Mouse (Mus musculus): ENCODE results near the gene Adamts7. TPM values are rescaled to one million over a fixed set of nuclear protein-coding genes. Genes with fewer than 3 reads are reported as not detected.

Gene Adamts7
- polyA plus RNA-seq, 1 experiment, result 4.6 TPM

DNA sequence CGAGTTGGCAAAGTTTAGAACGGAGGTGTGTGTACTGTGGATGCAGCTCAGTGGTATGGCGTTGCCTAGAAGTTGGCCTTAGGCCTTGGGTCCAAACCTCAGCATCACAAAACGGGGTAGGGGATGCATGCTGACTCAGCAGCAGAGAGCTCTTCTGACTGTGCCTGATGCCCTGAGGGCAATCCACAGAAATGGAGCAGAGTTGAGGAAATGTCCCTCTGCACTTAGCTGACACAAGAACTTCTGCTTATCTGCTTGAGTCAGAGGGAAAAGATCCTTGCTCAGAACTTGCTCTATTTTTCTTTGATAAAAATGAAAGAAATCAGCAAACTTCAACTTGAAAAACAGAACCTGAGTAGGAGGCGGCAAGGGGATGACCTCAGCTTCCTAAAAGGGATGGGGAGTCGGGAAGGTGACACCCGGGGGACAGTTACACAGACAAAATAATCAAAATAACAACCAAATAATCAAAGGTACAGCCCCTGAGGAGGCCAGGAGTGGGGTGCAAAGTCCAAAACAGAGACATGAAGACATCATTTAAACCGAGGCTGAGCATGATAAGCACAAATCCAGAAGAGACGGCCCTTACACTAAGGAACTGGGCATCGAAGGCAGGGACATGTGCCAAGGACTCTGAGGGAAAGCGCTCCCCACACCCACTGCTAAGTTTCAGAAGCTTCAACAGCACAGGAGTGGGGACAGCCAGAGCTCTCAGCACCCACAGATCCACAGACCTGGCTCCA, 53.6 kb downstream of the Adamts7 start:
- Histone ChIP-seq H3K27ac (ENCODE audit: insufficient read depth, low read length) (no peak overlapping the region), H3K36me3 (ENCODE audit: control insufficient read depth, insufficient read depth, low read length) (peaks cover 4% of the 10 kb centered on the region), H3K4me1 (ENCODE audit: control insufficient read depth, insufficient read depth, insufficient read length) (no peaks in the 10 kb centered on the region), H3K27me3 (ENCODE audit: control insufficient read depth, insufficient read depth, low read length) (no peaks in the 10 kb centered on the region), H3K4me3 (ENCODE audit: extremely low read depth, insufficient read depth, insufficient read length) (no peak overlapping the region)
- 84% methylated on average over 11 of the region's 11 CpGs for WGBS
- TF ChIP-seq CTCF (IDR thresholded peaks at IDR 0.05; ENCODE audit: extremely low read depth, insufficient read depth, insufficient read length, insufficient replicate concordance), result no peak
- TF ChIP-seq POLR2A (IDR thresholded peaks at IDR 0.05; ENCODE audit: low read depth, low read length), result no peak
- DNase-seq (ENCODE audit: low read depth in 1 of 2, low spot score in 2 of 2), result no peak

DNA sequence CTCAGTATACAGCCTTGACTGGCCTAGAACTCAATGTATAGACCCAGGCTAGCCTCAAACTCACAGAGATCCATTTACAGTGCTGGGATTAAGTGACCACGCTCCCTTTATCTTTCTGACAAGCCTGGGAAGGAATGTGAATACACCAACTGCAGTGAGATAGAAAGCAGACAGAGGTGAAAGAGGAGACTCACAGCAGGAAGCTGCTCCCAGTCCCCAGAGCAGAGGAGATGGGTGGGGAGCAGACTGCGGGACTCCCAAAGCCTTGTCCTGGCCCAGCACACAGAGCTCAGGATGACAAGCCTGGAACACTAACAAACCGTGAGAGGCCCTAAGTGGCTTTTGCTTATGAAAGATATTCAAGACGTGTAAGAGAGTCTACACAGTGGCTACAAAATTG, 54.6 kb downstream of the Adamts7 start:
- WGBS, result 85% methylated on average over 4 of the region's 4 CpGs
- Histone ChIP-seq H3K36me3 (ENCODE audit: control insufficient read depth, insufficient read depth, low read length) (peaks cover 4% of the 10 kb centered on the region), H3K4me3 (ENCODE audit: extremely low read depth, insufficient read depth, insufficient read length) (no peak overlapping the region), H3K27me3 (ENCODE audit: control insufficient read depth, insufficient read depth, low read length) (no peaks in the 10 kb centered on the region), H3K27ac (ENCODE audit: insufficient read depth, low read length) (no peak overlapping the region), H3K4me1 (ENCODE audit: control insufficient read depth, insufficient read depth, insufficient read length) (no peaks in the 10 kb centered on the region)
- TF ChIP-seq POLR2A (IDR thresholded peaks at IDR 0.05; ENCODE audit: low read depth, low read length) (no peak), CTCF (IDR thresholded peaks at IDR 0.05; ENCODE audit: extremely low read depth, insufficient read depth, insufficient read length, insufficient replicate concordance) (no peak)
- DNase-seq (ENCODE audit: low read depth in 1 of 2, low spot score in 2 of 2), result no peak

GRCm38 (mm10) chr9:90222275-90222674, 59.4 kb downstream of the Adamts7 start:
- Histone ChIP-seq H3K4me1 (ENCODE audit: control insufficient read depth, insufficient read depth, insufficient read length) (no peaks in the 10 kb centered on the region), H3K36me3 (ENCODE audit: control insufficient read depth, insufficient read depth, low read length) (peaks cover 8% of the 10 kb centered on the region), H3K27ac (ENCODE audit: insufficient read depth, low read length) (no peak overlapping the region), H3K27me3 (ENCODE audit: control insufficient read depth, insufficient read depth, low read length) (no peaks in the 10 kb centered on the region), H3K4me3 (ENCODE audit: extremely low read depth, insufficient read depth, insufficient read length) (no peak overlapping the region)
- no peak for DNase-seq (ENCODE audit: low read depth in 1 of 2, low spot score in 2 of 2)
- 93% methylated on average over 3 of the region's 3 CpGs for WGBS
- no peak for TF ChIP-seq POLR2A (IDR thresholded peaks at IDR 0.05; ENCODE audit: low read depth, low read length)
- TF ChIP-seq CTCF (IDR thresholded peaks at IDR 0.05; ENCODE audit: extremely low read depth, insufficient read depth, insufficient read length, insufficient replicate concordance), result no peak

DNA sequence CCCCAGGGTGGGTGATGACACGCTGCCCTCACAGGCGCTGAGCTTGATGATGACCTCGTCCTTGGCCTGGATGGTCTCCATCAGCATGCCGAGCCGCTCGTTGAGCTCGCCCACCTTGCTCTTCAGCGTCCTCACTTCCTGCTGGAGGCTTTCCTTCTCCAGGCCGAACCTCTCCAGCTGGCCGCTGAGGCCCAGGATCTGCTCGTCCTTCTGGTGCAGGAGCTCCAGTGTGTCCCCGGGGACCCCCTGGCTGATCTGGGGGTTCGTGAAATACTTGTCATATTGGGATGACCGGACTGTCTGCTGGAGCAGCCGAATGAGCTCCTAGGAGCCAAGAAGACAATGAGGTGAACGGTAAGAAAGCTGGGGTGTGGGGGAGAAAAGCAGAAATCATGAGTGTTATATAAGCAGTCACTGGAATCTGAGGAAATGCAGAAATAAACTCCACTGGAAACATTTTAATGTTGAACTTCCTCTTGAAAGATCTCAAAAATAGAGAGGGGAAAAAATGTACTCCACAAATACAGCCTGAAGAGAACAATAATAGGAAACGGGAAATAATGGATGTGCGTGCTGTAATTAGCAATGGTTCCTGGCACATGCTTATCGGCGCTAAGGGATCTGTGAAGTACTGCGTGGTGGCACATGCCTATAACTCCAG, 63.3 kb downstream of the Adamts7 start:
- H3K4me1 ChIP-seq (ENCODE audit: control insufficient read depth, insufficient read depth, insufficient read length), result no peaks in the 10 kb centered on the region
- 76% methylated on average over 21 of the region's 21 CpGs for WGBS
- no peaks in the 10 kb centered on the region for H3K27me3 ChIP-seq (ENCODE audit: control insufficient read depth, insufficient read depth, low read length)
- no peak overlapping the region for H3K4me3 ChIP-seq (ENCODE audit: extremely low read depth, insufficient read depth, insufficient read length)
- H3K36me3 ChIP-seq (ENCODE audit: control insufficient read depth, insufficient read depth, low read length), result peaks cover 4% of the 10 kb centered on the region
- DNase-seq (ENCODE audit: low read depth in 1 of 2, low spot score in 2 of 2), result no peak
- TF ChIP-seq CTCF (IDR thresholded peaks at IDR 0.05; ENCODE audit: extremely low read depth, insufficient read depth, insufficient read length, insufficient replicate concordance) (no peak), POLR2A (IDR thresholded peaks at IDR 0.05; ENCODE audit: low read depth, low read length) (no peak)
- peak overlapping the region; percentile 15 for H3K27ac ChIP-seq (ENCODE audit: insufficient read depth, low read length)

- TF ChIP-seq CTCF (IDR thresholded peaks at IDR 0.05; ENCODE audit: extremely low read depth, insufficient read depth, insufficient read length, insufficient replicate concordance), result no peak
- no peak for TF ChIP-seq POLR2A (IDR thresholded peaks at IDR 0.05; ENCODE audit: low read depth, low read length)
- peaks cover 4% of the 10 kb centered on the region for H3K36me3 ChIP-seq (ENCODE audit: control insufficient read depth, insufficient read depth, low read length)
- H3K27ac ChIP-seq (ENCODE audit: insufficient read depth, low read length), result no peak overlapping the region
- H3K4me3 ChIP-seq (ENCODE audit: extremely low read depth, insufficient read depth, insufficient read length), result no peak overlapping the region
- 76% methylated on average over 2 of the region's 2 CpGs for WGBS
- H3K27me3 ChIP-seq (ENCODE audit: control insufficient read depth, insufficient read depth, low read length), result no peaks in the 10 kb centered on the region
- H3K4me1 ChIP-seq (ENCODE audit: control insufficient read depth, insufficient read depth, insufficient read length), result no peaks in the 10 kb centered on the region
- no peak for DNase-seq (ENCODE audit: low read depth in 1 of 2, low spot score in 2 of 2)
These were observed 63.9 kb downstream of the Adamts7 start for GRCm38 (mm10) chr9:90226742-90227096.

GRCm38 (mm10) chr9:90227171-90227570, 64.3 kb downstream of the Adamts7 start:
- no peaks in the 10 kb centered on the region for H3K4me1 ChIP-seq (ENCODE audit: control insufficient read depth, insufficient read depth, insufficient read length)
- H3K36me3 ChIP-seq (ENCODE audit: control insufficient read depth, insufficient read depth, low read length), result peaks cover 4% of the 10 kb centered on the region
- H3K27ac ChIP-seq (ENCODE audit: insufficient read depth, low read length), result no peak overlapping the region
- TF ChIP-seq CTCF (IDR thresholded peaks at IDR 0.05; ENCODE audit: extremely low read depth, insufficient read depth, insufficient read length, insufficient replicate concordance), result no peak
- no peak for TF ChIP-seq POLR2A (IDR thresholded peaks at IDR 0.05; ENCODE audit: low read depth, low read length)
- H3K27me3 ChIP-seq (ENCODE audit: control insufficient read depth, insufficient read depth, low read length), result no peaks in the 10 kb centered on the region
- whole genome bisulfite sequencing, result 86% methylated on average over 12 of the region's 12 CpGs
- DNase-seq (ENCODE audit: low read depth in 1 of 2, low spot score in 2 of 2), result no peak
- H3K4me3 ChIP-seq (ENCODE audit: extremely low read depth, insufficient read depth, insufficient read length), result no peak overlapping the region

Measured in spleen, adult 2 months (tissue).